Mouse (Mus musculus) spleen, adult 2 months (tissue): ENCODE measurements around the gene Arel1.

ENCODE experiments used
- CTCF ChIP-seq: fragments of 200-500 bp; IDR thresholded peaks from 2 replicates; pipeline ENCODE4 v1.5.1; 2011; ENCODE audit warnings: mild to moderate bottlenecking, inconsistent platforms; ENCODE audit not compliant: insufficient read depth, insufficient read length, insufficient replicate concordance; ENCODE audit errors: extremely low read depth
- POLR2A ChIP-seq: fragments of 200-500 bp; IDR thresholded peaks from 2 replicates; pipeline ENCODE4 v1.6.1; 2011; ENCODE audit warnings: low read depth, low read length, inconsistent platforms

DNA sequence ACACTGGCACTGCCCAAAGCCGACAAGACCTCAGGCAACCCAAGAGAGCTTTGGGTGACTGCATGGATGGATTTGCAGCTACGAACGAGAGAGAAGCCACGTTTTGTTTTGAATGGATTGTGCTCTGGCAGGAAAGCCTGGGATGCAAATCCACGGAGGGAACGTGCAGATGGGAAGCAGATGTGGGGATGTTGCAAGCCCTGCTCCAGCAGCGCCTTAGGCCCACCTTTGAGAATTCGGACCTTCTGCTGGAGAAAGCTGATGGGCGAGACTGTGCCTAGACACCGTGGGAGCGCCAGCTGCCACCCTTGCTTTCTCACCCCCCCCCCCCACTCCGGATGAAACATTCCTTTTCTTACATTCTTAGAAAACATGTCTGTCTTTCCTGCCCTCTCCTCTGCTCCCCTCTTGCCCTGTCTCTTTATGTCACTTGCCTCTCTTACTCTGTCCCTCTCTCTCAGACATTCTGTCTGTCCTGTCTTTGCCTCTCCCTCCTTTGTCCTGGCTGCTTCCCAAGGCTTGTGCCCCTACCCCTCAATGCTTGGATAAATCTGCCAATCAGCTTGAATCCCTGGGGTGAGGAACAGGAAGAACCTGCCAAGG lies 63.6 kb downstream of the Arel1 start:
- no peak for TF ChIP-seq CTCF
- TF ChIP-seq POLR2A, result no peak
